In genomic region chr11:94521219-94521843, GRCm38 (mm10) we compare ENCODE assay signal across 8 mouse cellular contexts. TPM values are rescaled to one million over a fixed set of nuclear protein-coding genes. Genes with fewer than 3 reads are reported as not detected.
DNase-seq lines count a peak whose midpoint lies in the region; ATAC-seq lines count a peak whose summit lies in the region.

Gene Mycbpap, minus strand, starts transcription at chr11:94521742.

- H3K4me2 ChIP-seq in heart, embryonic 11.5 days = peak within 1 kb of the TSS; percentile 91
- H3K4me2 ChIP-seq in kidney, embryonic 15.5 days = peak within 1 kb of the TSS; percentile 80
- H3K4me2 ChIP-seq in liver, embryonic 12.5 days = peak within 1 kb of the TSS; percentile 80
- peak within 1 kb of the TSS; percentile 67 for H3K4me2 ChIP-seq in stomach, embryonic 14.5 days (replicated peaks; ENCODE audit: low read depth, low read length)

- H3K27ac ChIP-seq in heart, embryonic 11.5 days (ENCODE audit: low read depth, low read length) = peak within 1 kb of the TSS; percentile 65
- peak within 1 kb of the TSS; percentile 67 for H3K27ac ChIP-seq in kidney, embryonic 15.5 days
- no peak within 1 kb of the TSS for H3K27ac ChIP-seq in liver, embryonic 12.5 days
- no peak within 1 kb of the TSS for H3K27ac ChIP-seq in stomach, embryonic 14.5 days (ENCODE audit: low read length)

- no peaks in the 10 kb centered on the region for H3K36me3 ChIP-seq in heart, embryonic 11.5 days (ENCODE audit: control insufficient read depth, insufficient read depth, low read length)
- H3K36me3 ChIP-seq in kidney, embryonic 15.5 days = no peaks in the 10 kb centered on the region
- H3K36me3 ChIP-seq in liver, embryonic 12.5 days = no peaks in the 10 kb centered on the region
- no peaks in the 10 kb centered on the region for H3K36me3 ChIP-seq in stomach, embryonic 14.5 days (ENCODE audit: control insufficient read depth, insufficient read depth, low read length)

- ATAC-seq in heart, embryonic 11.5 days (replicated peaks; ENCODE audit: insufficient number of reproducible peaks, low FRiP score, low TSS enrichment) = 0 out of 2 replicates have a peak, but pooled peaks have one; percentile 55
- ATAC-seq in kidney, embryonic 15.5 days (replicated peaks; ENCODE audit: low FRiP score) = peak; percentile 59
- ATAC-seq in liver, embryonic 12.5 days = peak; percentile 42; the same call in 1 of the 2 replicates
- peak; percentile 74 for ATAC-seq in monocyte, adult 5-6 weeks (replicated peaks; ENCODE audit: insufficient number of reproducible peaks, low FRiP score, low TSS enrichment, poor library complexity, severe bottlenecking)
- peak; percentile 70 for ATAC-seq in stomach, embryonic 14.5 days (ENCODE audit: insufficient number of reproducible peaks, insufficient read depth, low FRiP score, low read depth)

- intact Hi-C loops in gastrocnemius, postnatal 36 days (cut with DNase I) = no loop called here

- WGBS in heart, embryonic 11.5 days (ENCODE audit: insufficient replicate concordance) = under 1% methylated on average over 42 of the region's 42 CpGs
- WGBS in kidney, embryonic 15.5 days = 1% methylated on average over 42 of the region's 42 CpGs
- WGBS in liver, embryonic 12.5 days (ENCODE audit: insufficient replicate concordance) = 2% methylated on average over 42 of the region's 42 CpGs
- WGBS in stomach, embryonic 14.5 days = under 1% methylated on average over 42 of the region's 42 CpGs

- H3K27me3 ChIP-seq in heart, embryonic 11.5 days (ENCODE audit: control insufficient read depth, insufficient read depth, low read length) = no peaks in the 10 kb centered on the region
- H3K27me3 ChIP-seq in kidney, embryonic 15.5 days = no peaks in the 10 kb centered on the region
- peaks cover 30% of the 10 kb centered on the region for H3K27me3 ChIP-seq in liver, embryonic 12.5 days (replicated peaks)
- no peaks in the 10 kb centered on the region for H3K27me3 ChIP-seq in stomach, embryonic 14.5 days (ENCODE audit: control insufficient read depth, insufficient read depth, low read length)

- peaks cover 21% of the 10 kb centered on the region for H3K4me1 ChIP-seq in heart, embryonic 11.5 days (ENCODE audit: control insufficient read depth, insufficient read depth, low read length)
- H3K4me1 ChIP-seq in kidney, embryonic 15.5 days = peaks cover 56% of the 10 kb centered on the region
- H3K4me1 ChIP-seq in liver, embryonic 12.5 days = peaks cover 10% of the 10 kb centered on the region; the same call in 1 of the 2 replicates
- H3K4me1 ChIP-seq in stomach, embryonic 14.5 days (ENCODE audit: control insufficient read depth, insufficient read depth, low read length) = peaks cover 10% of the 10 kb centered on the region; the same call in 1 of the 2 replicates

- H3K9me3 ChIP-seq in heart, embryonic 11.5 days (replicated peaks; ENCODE audit: control insufficient read depth, low read length) = no peaks in the 10 kb centered on the region
- H3K9me3 ChIP-seq in kidney, embryonic 15.5 days (replicated peaks) = no peaks in the 10 kb centered on the region
- H3K9me3 ChIP-seq in liver, embryonic 12.5 days (replicated peaks) = no peaks in the 10 kb centered on the region
- no peaks in the 10 kb centered on the region for H3K9me3 ChIP-seq in stomach, embryonic 14.5 days (ENCODE audit: control insufficient read depth, low read depth, low read length)

- peak; percentile 15 to 35 for DNase-seq in gastrocnemius, postnatal 36 days
- DNase-seq in gastrocnemius, adult 8-10 months (ENCODE audit: low spot score in 2 of 2) = no peak
- DNase-seq in embryo, embryonic 10.5 days (ENCODE audit: low spot score) = peak; percentile 86

- H3K9ac ChIP-seq in heart, embryonic 11.5 days (ENCODE audit: low read depth, low read length) = peak within 1 kb of the TSS; percentile 74
- H3K9ac ChIP-seq in kidney, embryonic 15.5 days = peak within 1 kb of the TSS; percentile 47
- H3K9ac ChIP-seq in liver, embryonic 12.5 days = peak within 1 kb of the TSS; percentile 37; the same call in 1 of the 2 replicates
- peak within 1 kb of the TSS; percentile 18 for H3K9ac ChIP-seq in stomach, embryonic 14.5 days (replicated peaks; ENCODE audit: low read depth, low read length)

- H3K4me3 ChIP-seq in heart, embryonic 11.5 days (ENCODE audit: low read depth, low read length) = peak within 1 kb of the TSS; percentile 68
- H3K4me3 ChIP-seq in kidney, embryonic 15.5 days (replicated peaks) = peak within 1 kb of the TSS; percentile 53
- peak within 1 kb of the TSS; percentile 59 for H3K4me3 ChIP-seq in liver, embryonic 12.5 days
- H3K4me3 ChIP-seq in stomach, embryonic 14.5 days (ENCODE audit: low read depth, low read length) = peak within 1 kb of the TSS; percentile 50

RNA-seq across cellular contexts. Expression of gene Mycbpap, which starts in this region (rescaled TPM):
- not detected for total RNA-seq in gastrocnemius, postnatal 36 days (2021)
- not detected for total RNA-seq in gastrocnemius, adult 8-10 months (2022)
- polyA plus RNA-seq in heart, embryonic 11.5 days (2014; fragmentation: Nextera tagmentation; extraction: Ambion mirVana) = 9.1 and 9.9 TPM in 2 replicates
- 3.6 and 4.4 TPM in 2 replicates for polyA plus RNA-seq in kidney, embryonic 15.5 days (2015; fragmentation: Nextera tagmentation; extraction: Ambion mirVana)
- polyA plus RNA-seq in liver, embryonic 12.5 days (2016; fragmentation: Nextera tagmentation; extraction: Ambion mirVana) = 0.28 and 0.37 TPM in 2 replicates
- total RNA-seq in monocyte, adult 5-6 weeks (2017) = 0.19 TPM in 1 of 3 replicates, not detected in the others
- polyA plus RNA-seq in stomach, embryonic 14.5 days (2014; fragmentation: Nextera tagmentation; extraction: Ambion mirVana) = 1.6 and 2.1 TPM in 2 replicates

Comparison
In these comparisons a context has a peak if more than half of its experiments do, and no peak if none do; other contexts are left out.
1. Peak in DNase-seq in gastrocnemius, postnatal 36 days; RNA of the gene not detected or under 1 TPM.
2. Peak in ATAC-seq, H3K4me3 ChIP-seq, H3K9ac ChIP-seq and H3K4me2 ChIP-seq in liver, embryonic 12.5 days; RNA of the gene not detected or under 1 TPM.
3. Peak in ATAC-seq in monocyte, adult 5-6 weeks; RNA of the gene not detected or under 1 TPM.
4. H3K27ac ChIP-seq: peak in heart, embryonic 11.5 days (single experiment) and kidney, embryonic 15.5 days (single experiment); none in liver, embryonic 12.5 days (single experiment) and stomach, embryonic 14.5 days (single experiment).
5. H3K9ac ChIP-seq: peak in every context shown above with its lines; median percentile 74 in heart, embryonic 11.5 days; 47 in kidney, embryonic 15.5 days; 37 in liver, embryonic 12.5 days; 18 in stomach, embryonic 14.5 days.
6. Peak in every context shown above with its lines, with median percentiles within 50 percentile points of each other: ATAC-seq, H3K4me2 ChIP-seq and H3K4me3 ChIP-seq.